Mouse (Mus musculus) megakaryocyte, embryonic 14.5 days (primary cell): ENCODE data around the gene Gm20388. TPM values are rescaled to one million over a fixed set of nuclear protein-coding genes. Genes with fewer than 3 reads are reported as not detected.

Experiments used
- H3K27me3 ChIP-seq: replicated peaks from 2 replicates; pipeline ENCODE3; 2012; ENCODE audit warnings: inconsistent platforms
- H3K36me3 ChIP-seq: replicated peaks from 2 replicates; pipeline ENCODE3; 2012; ENCODE audit warnings: low read length, inconsistent platforms, mixed read lengths
- H3K4me1 ChIP-seq: 2 replicates; pipeline ENCODE4 v1.6.1; 2012; ENCODE audit warnings: inconsistent platforms
- H3K4me3 ChIP-seq: replicated peaks from 2 replicates; pipeline ENCODE3; 2012; ENCODE audit warnings: moderate library complexity, mild to moderate bottlenecking, inconsistent platforms
- H3K9me3 ChIP-seq: 2 replicates; pipeline ENCODE4 v1.6.1; 2012; ENCODE audit warnings: inconsistent platforms
- FLI1 ChIP-seq: IDR thresholded peaks from 2 replicates; pipeline ENCODE4 v1.6.1; 2012; ENCODE audit warnings: low read length, inconsistent platforms, mixed read lengths
- GATA1 ChIP-seq: IDR thresholded peaks from 3 replicates; pipeline ENCODE4 v1.6.1; 2012; ENCODE audit warnings: mixed read lengths, low read length, inconsistent platforms, borderline replicate concordance
- polyA plus RNA-seq: library from polyadenylated mRNA; stranded (reverse); fragments of >175 nt; gene quantifications from 2 replicates; pipeline ENCODE4 v1.2.3, GENCODE M21; 2012; ENCODE audit warnings: low replicate concordance; ENCODE audit not compliant: insufficient read depth

The Gm20388 gene
- polyA plus RNA-seq, 1 experiment: 111 TPM

DNA sequence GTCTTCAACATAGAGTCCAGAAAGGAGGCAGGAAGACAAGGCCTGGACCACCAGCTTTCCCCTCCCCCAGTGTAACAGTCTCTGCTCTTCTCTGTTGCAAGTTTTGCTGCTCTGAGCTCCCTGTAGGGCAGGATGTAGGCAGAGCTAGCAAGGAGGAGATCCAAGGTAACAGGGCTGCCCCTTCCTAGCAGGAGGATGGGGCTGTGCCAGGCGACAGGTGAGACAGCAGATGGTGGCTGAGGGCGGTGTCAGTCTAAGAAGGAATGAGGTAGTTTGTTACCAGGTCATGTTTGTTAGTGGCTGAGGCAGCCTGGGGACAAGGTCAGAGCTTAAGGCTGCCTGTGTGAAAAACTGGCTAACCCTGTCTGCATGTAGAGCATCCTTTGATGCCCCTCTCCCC is 1789.3 kb downstream of the Gm20388 start:
- Histone ChIP-seq H3K27me3 (peaks cover 70% of the 10 kb centered on the region), H3K36me3 (no peaks in the 10 kb centered on the region), H3K4me1 (peaks cover 8% of the 10 kb centered on the region; the same call in 1 of the 2 replicates), H3K4me3 (no peak overlapping the region), H3K9me3 (peaks cover 20% of the 10 kb centered on the region)
- TF ChIP-seq FLI1 (no peak), GATA1 (no peak)

DNA sequence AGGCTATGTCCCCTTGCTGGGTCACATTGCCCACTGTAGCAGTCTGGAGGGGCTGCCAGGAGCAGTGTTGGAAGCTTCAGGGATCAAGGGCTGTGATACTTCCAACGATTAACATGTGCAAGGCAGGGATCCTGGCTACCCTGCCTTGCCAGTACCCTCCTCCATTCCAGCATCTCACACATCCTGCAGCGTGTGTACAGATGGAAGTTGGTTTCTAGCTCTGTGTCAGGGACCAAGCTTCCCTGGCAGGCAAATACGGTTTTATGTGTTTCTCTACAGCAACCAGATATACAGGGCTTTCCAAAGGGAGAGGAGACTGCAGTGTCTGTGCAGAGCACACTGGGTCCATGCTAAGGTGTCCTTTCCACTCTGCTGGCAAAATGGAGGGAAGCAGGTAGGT is 1794.5 kb downstream of the Gm20388 start:
- TF ChIP-seq FLI1 (no peak), GATA1 (no peak)

DNA sequence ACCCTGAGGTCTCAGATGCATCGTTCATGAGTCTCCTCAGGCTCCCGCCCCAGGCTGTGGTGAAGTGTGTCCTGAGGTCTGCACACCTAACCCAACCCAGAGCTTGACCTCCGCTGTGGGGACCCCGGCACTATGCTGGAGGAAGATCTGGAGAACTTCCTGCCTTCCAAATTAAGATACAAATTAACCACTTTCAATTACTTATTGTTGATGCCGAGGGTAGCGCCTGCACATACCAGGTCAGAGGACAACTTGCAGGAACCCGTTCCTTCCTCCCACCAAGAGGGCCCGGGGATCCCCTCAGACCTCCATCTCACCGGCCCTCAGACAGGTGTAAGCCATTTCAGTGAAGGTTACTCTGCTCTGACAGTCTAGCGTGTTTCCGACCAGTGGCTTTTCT is 1796.3 kb downstream of the Gm20388 start:
- TF ChIP-seq GATA1 (no peak), FLI1 (no peak)
- Histone ChIP-seq H3K4me3 (no peak overlapping the region), H3K36me3 (no peaks in the 10 kb centered on the region), H3K9me3 (peaks cover 6% of the 10 kb centered on the region; the same call in 1 of the 2 replicates), H3K4me1 (no peaks in the 10 kb centered on the region), H3K27me3 (peaks cover 68% of the 10 kb centered on the region)

More for the DNA sequence above, 1794.5 kb downstream of the Gm20388 start:
- no peak overlapping the region for H3K4me3 ChIP-seq
- H3K4me1 ChIP-seq: no peaks in the 10 kb centered on the region
- no peaks in the 10 kb centered on the region for H3K36me3 ChIP-seq
- H3K9me3 ChIP-seq: peaks cover 15% of the 10 kb centered on the region
- H3K27me3 ChIP-seq: peaks cover 77% of the 10 kb centered on the region

- TF ChIP-seq GATA1 (no peak), FLI1 (no peak)
- H3K9me3 ChIP-seq: no peaks in the 10 kb centered on the region
- H3K4me1 ChIP-seq: no peaks in the 10 kb centered on the region
- H3K36me3 ChIP-seq: no peaks in the 10 kb centered on the region
- no peak overlapping the region for H3K4me3 ChIP-seq
- peaks cover 70% of the 10 kb centered on the region for H3K27me3 ChIP-seq
Measured at GRCm38 (mm10) chr8:121708406-121708805, 1797.8 kb downstream of the Gm20388 start.

GRCm38 (mm10) chr8:121717502-121717901 is 1806.9 kb downstream of the Gm20388 start:
- no peaks in the 10 kb centered on the region for H3K9me3 ChIP-seq
- H3K36me3 ChIP-seq: no peaks in the 10 kb centered on the region
- H3K4me3 ChIP-seq: no peak overlapping the region
- TF ChIP-seq GATA1: no peak
- no peak for TF ChIP-seq FLI1
- peaks cover 83% of the 10 kb centered on the region for H3K27me3 ChIP-seq
- H3K4me1 ChIP-seq: peaks cover 5% of the 10 kb centered on the region; the same call in 1 of the 2 replicates

DNA sequence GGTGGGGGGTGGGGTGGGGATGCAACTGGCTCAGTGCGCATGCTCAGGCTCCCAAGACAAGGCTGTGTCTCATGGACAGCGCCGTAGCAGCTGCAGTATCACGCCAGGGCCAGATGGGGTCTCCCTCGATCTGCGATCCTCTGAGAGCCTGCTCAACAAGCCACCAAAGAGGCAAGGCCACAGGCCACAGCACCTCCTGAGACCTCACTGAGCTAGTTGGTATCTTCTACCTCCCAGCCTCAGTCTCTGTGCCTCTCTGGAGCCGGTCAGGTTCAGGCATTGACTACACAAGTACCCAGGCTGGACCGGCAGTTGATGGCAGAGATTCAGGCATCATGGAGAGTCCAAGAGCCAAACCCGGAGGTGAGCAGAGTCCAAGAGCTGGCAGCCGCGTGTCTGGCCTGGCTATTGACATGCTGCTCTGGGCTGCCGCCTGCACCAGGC is 1807.4 kb downstream of the Gm20388 start:
- peaks cover 82% of the 10 kb centered on the region for H3K27me3 ChIP-seq
- H3K4me3 ChIP-seq: no peak overlapping the region

GRCm38 (mm10) chr8:121718925-121719324 is 1808.3 kb downstream of the Gm20388 start:
- no peak for TF ChIP-seq GATA1
- TF ChIP-seq FLI1: no peak
- H3K36me3 ChIP-seq: no peaks in the 10 kb centered on the region
- H3K9me3 ChIP-seq: no peaks in the 10 kb centered on the region
- no peak overlapping the region for H3K4me3 ChIP-seq
- peaks cover 82% of the 10 kb centered on the region for H3K27me3 ChIP-seq
- H3K4me1 ChIP-seq: peaks cover 5% of the 10 kb centered on the region; the same call in 1 of the 2 replicates

More for the DNA sequence above, 1807.4 kb downstream of the Gm20388 start:
- no peaks in the 10 kb centered on the region for H3K36me3 ChIP-seq
- H3K4me1 ChIP-seq: peaks cover 5% of the 10 kb centered on the region; the same call in 1 of the 2 replicates
- no peaks in the 10 kb centered on the region for H3K9me3 ChIP-seq
- TF ChIP-seq FLI1 (no peak), GATA1 (no peak)

GRCm38 (mm10) chr8:121721072-121721471 is 1810.4 kb downstream of the Gm20388 start:
- H3K9me3 ChIP-seq: no peaks in the 10 kb centered on the region
- peaks cover 76% of the 10 kb centered on the region for H3K27me3 ChIP-seq
- H3K4me3 ChIP-seq: no peak overlapping the region
- H3K36me3 ChIP-seq: no peaks in the 10 kb centered on the region
- H3K4me1 ChIP-seq: peaks cover 5% of the 10 kb centered on the region; the same call in 1 of the 2 replicates
- no peak for TF ChIP-seq GATA1
- no peak for TF ChIP-seq FLI1

DNA sequence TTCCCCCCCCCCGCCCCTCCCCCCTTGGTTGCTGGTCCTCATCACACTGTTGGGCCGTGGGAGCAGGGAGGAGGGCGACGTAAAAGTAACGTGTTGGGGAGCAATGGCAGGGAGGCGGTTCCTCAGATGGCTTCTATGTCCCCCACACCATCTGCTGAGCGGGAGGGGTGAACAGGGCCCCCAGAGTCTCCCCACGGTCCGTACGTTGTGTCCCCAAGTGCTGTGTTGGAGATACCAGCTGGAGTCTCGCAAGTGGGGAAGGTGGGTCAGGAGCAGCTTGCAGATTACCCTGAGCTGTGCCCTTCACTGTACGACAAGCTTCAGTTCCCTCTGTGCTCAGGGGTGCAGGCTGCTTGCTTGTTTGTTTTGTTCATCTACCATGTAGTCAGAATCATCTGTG is 1813.2 kb downstream of the Gm20388 start:
- Histone ChIP-seq H3K36me3 (no peaks in the 10 kb centered on the region), H3K9me3 (peaks cover 17% of the 10 kb centered on the region), H3K4me3 (no peak overlapping the region), H3K27me3 (peaks cover 69% of the 10 kb centered on the region), H3K4me1 (no peaks in the 10 kb centered on the region)
- TF ChIP-seq GATA1 (no peak), FLI1 (no peak)

GRCm38 (mm10) chr8:121727164-121727563 is 1816.5 kb downstream of the Gm20388 start:
- Histone ChIP-seq H3K36me3 (no peaks in the 10 kb centered on the region), H3K4me1 (peaks cover 4% of the 10 kb centered on the region; the same call in 1 of the 2 replicates), H3K27me3 (peaks cover 79% of the 10 kb centered on the region), H3K9me3 (peaks cover 17% of the 10 kb centered on the region), H3K4me3 (no peak overlapping the region)
- no peak for TF ChIP-seq FLI1

GRCm38 (mm10) chr8:121729323-121729722 is 1818.7 kb downstream of the Gm20388 start, which contains the start of gene Jph3:
Gene Jph3, plus strand, starts transcription at chr8:121729623.
- no peak for TF ChIP-seq FLI1
- TF ChIP-seq GATA1: no peak
- H3K27me3 ChIP-seq: peaks cover 84% of the 10 kb centered on the region
- peaks cover 4% of the 10 kb centered on the region; the same call in 1 of the 2 replicates for H3K4me1 ChIP-seq
- no peak within 1 kb of the TSS for H3K4me3 ChIP-seq
- H3K36me3 ChIP-seq: no peaks in the 10 kb centered on the region
- H3K9me3 ChIP-seq: peaks cover 17% of the 10 kb centered on the region
